8 mouse cellular contexts compared by ENCODE assay signal in genomic region chr11:58104351-58104791, GRCm38 (mm10). TPM values are rescaled to one million over a fixed set of nuclear protein-coding genes. Genes with fewer than 3 reads are reported as not detected.
A peak's percentile ranks its signal among the peaks of the same experiment; 100 is the strongest.
DNase-seq lines count a peak whose midpoint lies in the region; ATAC-seq and TF ChIP-seq lines count a peak whose summit lies in the region.

No protein-coding gene starts in this region.

- under 1% methylated on average over 24 of the region's 24 CpGs for WGBS in heart, adult 2 months
- under 1% methylated on average over 24 of the region's 24 CpGs for whole genome bisulfite sequencing in hindbrain, embryonic 10.5 days
- WGBS in lung, adult 2 months: 2% methylated on average over 24 of the region's 24 CpGs
- WGBS in neural tube, embryonic 15.5 days: under 1% methylated on average over 24 of the region's 24 CpGs

- H3K27ac ChIP-seq in heart, adult 2 months: peak overlapping the region; percentile 89
- H3K27ac ChIP-seq in hindbrain, embryonic 10.5 days: peak overlapping the region; percentile 97
- H3K27ac ChIP-seq in neural tube, embryonic 15.5 days (replicated peaks): peak overlapping the region; percentile 89

- no peaks in the 10 kb centered on the region for H3K36me3 ChIP-seq in heart, adult 2 months (ENCODE audit: control insufficient read depth, insufficient read depth, low read length)
- H3K36me3 ChIP-seq in hindbrain, embryonic 10.5 days: peaks cover 14% of the 10 kb centered on the region
- H3K36me3 ChIP-seq in neural tube, embryonic 15.5 days: no peaks in the 10 kb centered on the region

- H3K9ac ChIP-seq in heart, adult 2 months (ENCODE audit: low read depth, low read length): peak overlapping the region; percentile 84
- H3K9ac ChIP-seq in neural tube, embryonic 15.5 days (replicated peaks): peak overlapping the region; percentile 89

- peak; percentile 38; the same call in 1 of the 2 replicates for TF ChIP-seq POLR2A in heart, adult 2 months (IDR thresholded peaks at IDR 0.05; ENCODE audit: insufficient read depth, low read depth, low read length)
- TF ChIP-seq POLR2A in lung, adult 2 months (IDR thresholded peaks at IDR 0.05; ENCODE audit: borderline replicate concordance, extremely low read depth, low read depth, low read length): peak; percentile 29; the same call in 1 of the 2 replicates

- no peak for TF ChIP-seq CTCF in heart, adult 2 months (IDR thresholded peaks at IDR 0.05)
- TF ChIP-seq CTCF in lung, adult 2 months (IDR thresholded peaks at IDR 0.05; ENCODE audit: insufficient read depth, low read length): no peak

- H3K27me3 ChIP-seq in heart, adult 2 months (ENCODE audit: control insufficient read depth, insufficient read depth, low read length): no peaks in the 10 kb centered on the region
- H3K27me3 ChIP-seq in hindbrain, embryonic 10.5 days (ENCODE audit: insufficient read depth, poor library complexity, severe bottlenecking): 0 out of 2 replicates have a peak, but pooled peaks cover under 1% of the 10 kb centered on the region
- 0 out of 2 replicates have a peak, but pooled peaks cover 4% of the 10 kb centered on the region for H3K27me3 ChIP-seq in neural tube, embryonic 15.5 days (replicated peaks)

- H3K9me3 ChIP-seq in hindbrain, embryonic 10.5 days: no peaks in the 10 kb centered on the region
- no peaks in the 10 kb centered on the region for H3K9me3 ChIP-seq in neural tube, embryonic 15.5 days (replicated peaks)

- H3K4me3 ChIP-seq in heart, adult 2 months: peak overlapping the region; percentile 80
- peak overlapping the region; percentile 94 for H3K4me3 ChIP-seq in hindbrain, embryonic 10.5 days
- peak overlapping the region; percentile 93 for H3K4me3 ChIP-seq in lung, adult 2 months (replicated peaks; ENCODE audit: extremely low read depth, low read depth, low read length)
- H3K4me3 ChIP-seq in neural tube, embryonic 15.5 days (replicated peaks): peak overlapping the region; percentile 96

- DNase-seq in heart, adult 2 months: no peak
- DNase-seq in heart, adult 18-20 months: no peak
- DNase-seq in 3T3-L1 (ENCODE audit: low read depth, low spot score): peak; percentile 48
- no peak for DNase-seq in hindbrain, embryonic 10.5 days (ENCODE audit: low spot score)
- no peak for DNase-seq in lung, adult 2 months
- DNase-seq in kidney, postnatal 14 days: no peak

- intact Hi-C loops in heart, adult 2 months (cut with DNase I): loop anchor here (5.0 to 10.0 kb wide), 3 partner anchors 142 to 302 kb away; partner anchors contain the start of genes Sap30l and Zfp692

- H3K4me2 ChIP-seq in neural tube, embryonic 15.5 days: peak overlapping the region; percentile 82

- ATAC-seq in common myeloid progenitor, adult 5-6 weeks (replicated peaks; ENCODE audit: low read depth, poor library complexity, severe bottlenecking): peak; percentile 47
- peak; percentile 20; the same call in 1 of the 2 replicates for ATAC-seq in neural tube, embryonic 15.5 days (ENCODE audit: low FRiP score)

- H3K4me1 ChIP-seq in heart, adult 2 months (ENCODE audit: control insufficient read depth, insufficient read depth, low read length): peaks cover 8% of the 10 kb centered on the region
- H3K4me1 ChIP-seq in hindbrain, embryonic 10.5 days (replicated peaks): peaks cover 32% of the 10 kb centered on the region
- H3K4me1 ChIP-seq in lung, adult 2 months (ENCODE audit: control insufficient read depth, insufficient read depth, low read length): peaks cover 3% of the 10 kb centered on the region
- H3K4me1 ChIP-seq in neural tube, embryonic 15.5 days: peaks cover 41% of the 10 kb centered on the region

- TF ChIP-seq EP300 in heart, adult 2 months (IDR thresholded peaks at IDR 0.05; ENCODE audit: insufficient read depth, low read depth, low read length): no peak

- H3K79me2 ChIP-seq in heart, adult 2 months (replicated peaks; ENCODE audit: control insufficient read depth, insufficient read depth, low read length): peaks cover 1% of the 10 kb centered on the region; the same call in 1 of the 2 replicates

RNA-seq across cellular contexts. Expression of gene Cnot8, which starts 0.4 kb away (rescaled TPM):
- total RNA-seq in heart, adult 2 months (2021): 10 to 100 TPM; 35.5 to 36.4 TPM
- polyA plus RNA-seq in heart, adult 2 months (2012; rRNA removed): 43.0 and 76.2 TPM in 2 replicates
- 10 to 100 TPM; 36.3 to 37.4 TPM for total RNA-seq in heart, adult 18-20 months (2021)
- 84.7 and 110 TPM in 2 replicates for total RNA-seq in common myeloid progenitor, adult 5-6 weeks (2017)
- 103 and 106 TPM in 2 replicates for polyA plus RNA-seq in hindbrain, embryonic 10.5 days (2016; fragmentation: Nextera tagmentation; extraction: Ambion mirVana)
- polyA plus RNA-seq in lung, adult 2 months (2012; rRNA removed): 41.5 and 64.0 TPM in 2 replicates
- polyA plus RNA-seq in neural tube, embryonic 15.5 days (2015; fragmentation: Nextera tagmentation; extraction: Ambion mirVana): 99.6 and 105 TPM in 2 replicates

RNA-seq across cellular contexts. Expression of gene Gm12248, which starts 11.4 kb away (rescaled TPM):
- not detected for total RNA-seq in heart, adult 2 months (2021)
- polyA plus RNA-seq in heart, adult 2 months (2012; rRNA removed): 0.44 TPM in 1 of 2 replicates, not detected in the other
- not detected for total RNA-seq in heart, adult 18-20 months (2021)
- not detected in 2 replicates for total RNA-seq in common myeloid progenitor, adult 5-6 weeks (2017)
- 0.17 TPM in 1 of 2 replicates, not detected in the other for polyA plus RNA-seq in hindbrain, embryonic 10.5 days (2016; fragmentation: Nextera tagmentation; extraction: Ambion mirVana)
- 0.42 and 1.6 TPM in 2 replicates for polyA plus RNA-seq in lung, adult 2 months (2012; rRNA removed)
- polyA plus RNA-seq in neural tube, embryonic 15.5 days (2015; fragmentation: Nextera tagmentation; extraction: Ambion mirVana): not detected in 2 replicates
